Mouse (Mus musculus): Measurements from ENCODE around the gene Chchd10.

GRCm38 (mm10) chr10:75934991-75935390 lies 2.1 kb downstream of the Chchd10 start:
- TF ChIP-seq POLR2A (IDR thresholded peaks at IDR 0.05; ENCODE audit: insufficient read length, low read depth) = no peak
- TF ChIP-seq POLR2AphosphoS2 (IDR thresholded peaks at IDR 0.05; ENCODE audit: insufficient read length, low read depth) = no peak
- no peak for TF ChIP-seq MAX (IDR thresholded peaks at IDR 0.05; ENCODE audit: low read depth)
- TF ChIP-seq TCF12 (IDR thresholded peaks at IDR 0.05; ENCODE audit: insufficient read depth, poor library complexity, severe bottlenecking) = no peak
- TF ChIP-seq MYOG (IDR thresholded peaks at IDR 0.05; ENCODE audit: control insufficient read depth in 1 of 3, insufficient read depth in 1 of 3, insufficient read length in 2 of 3, low read depth in 2 of 3) = no peak
- no peak for TF ChIP-seq E2F4 (IDR thresholded peaks at IDR 0.05; ENCODE audit: insufficient read depth)
- no peak for TF ChIP-seq MYOD1 (IDR thresholded peaks at IDR 0.05; ENCODE audit: control insufficient read depth in 1 of 3, insufficient read length in 2 of 3, low read depth in 2 of 3)
- no peak for TF ChIP-seq SRF (IDR thresholded peaks at IDR 0.05; ENCODE audit: control insufficient read depth, insufficient read length, low read depth)

All from myocyte (in vitro differentiated cells).